Mouse (Mus musculus) gonadal fat pad, adult 2 months (tissue): Measurements from ENCODE around the gene Sike1. TPM values are rescaled to one million over a fixed set of nuclear protein-coding genes. Genes with fewer than 3 reads are reported as not detected.

ENCODE experiments used
- DNase-seq: peaks from one replicate; pipeline ENCODE4 v3.0.0-alpha.2; 2012; ENCODE audit warnings: low read depth
- polyA plus RNA-seq: library from polyadenylated mRNA; depleted of rRNA; stranded (reverse); fragments of >200 nt; gene quantifications from 2 replicates; pipeline ENCODE4 v1.2.3, GENCODE M21; 2012; rRNA removed

Sike1 gene
- polyA plus RNA-seq, 1 experiment = 30.4 TPM

DNA sequence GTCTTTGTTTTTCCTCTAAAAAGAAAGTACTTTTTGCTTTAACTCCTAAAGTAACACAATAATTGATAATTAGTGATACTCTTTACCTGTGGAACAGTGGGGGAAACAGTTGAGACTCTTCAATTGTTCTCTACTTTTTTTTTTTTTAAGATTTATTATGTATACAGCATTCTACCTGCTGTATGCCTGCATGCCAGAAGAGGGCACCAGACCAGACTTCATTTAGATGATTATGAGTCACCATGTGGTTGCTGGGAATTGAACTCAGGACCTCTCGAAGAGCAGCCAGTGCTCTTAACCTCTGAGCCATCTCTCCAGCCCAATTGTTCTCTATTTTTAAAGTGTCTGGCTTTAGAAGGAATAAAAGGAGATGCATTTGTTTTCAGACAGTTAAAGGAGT is 30.7 kb downstream of the Sike1 start:
- no peak for DNase-seq

GRCm38 (mm10) chr3:103040285-103040684 is 44.8 kb downstream of the Sike1 start:
- no peak for DNase-seq

GRCm38 (mm10) chr3:103040861-103041379 is 45.4 kb downstream of the Sike1 start:
- no peak for DNase-seq

DNA sequence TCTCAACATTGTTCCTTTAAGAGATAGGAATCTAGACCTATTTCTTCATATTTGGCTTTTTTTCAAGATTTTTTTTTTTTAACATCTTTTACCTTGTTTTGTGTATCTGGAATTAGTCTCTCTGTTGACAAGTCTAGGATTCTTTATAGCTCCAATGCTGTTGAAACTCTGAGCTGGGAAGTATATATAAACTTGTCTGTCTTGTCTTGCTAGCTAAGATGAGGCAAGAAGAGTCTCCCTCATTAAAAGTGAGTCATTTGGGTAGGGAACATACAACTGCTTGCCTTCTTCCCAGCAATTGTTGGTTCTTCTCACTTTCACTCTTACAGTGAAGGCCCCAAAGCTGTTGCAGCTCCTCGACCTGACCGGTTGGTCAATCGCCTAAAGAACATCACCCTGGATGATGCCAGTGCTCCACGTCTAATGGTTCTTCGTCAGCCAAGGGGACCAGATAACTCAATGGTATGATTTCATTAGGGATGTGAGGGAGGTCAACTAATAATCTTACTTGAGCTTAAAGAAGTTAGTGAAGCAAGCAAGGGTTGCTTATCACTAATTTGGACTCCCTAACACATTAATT is 60.6 kb downstream of the Sike1 start:
- DNase-seq = peak; percentile 76

DNA sequence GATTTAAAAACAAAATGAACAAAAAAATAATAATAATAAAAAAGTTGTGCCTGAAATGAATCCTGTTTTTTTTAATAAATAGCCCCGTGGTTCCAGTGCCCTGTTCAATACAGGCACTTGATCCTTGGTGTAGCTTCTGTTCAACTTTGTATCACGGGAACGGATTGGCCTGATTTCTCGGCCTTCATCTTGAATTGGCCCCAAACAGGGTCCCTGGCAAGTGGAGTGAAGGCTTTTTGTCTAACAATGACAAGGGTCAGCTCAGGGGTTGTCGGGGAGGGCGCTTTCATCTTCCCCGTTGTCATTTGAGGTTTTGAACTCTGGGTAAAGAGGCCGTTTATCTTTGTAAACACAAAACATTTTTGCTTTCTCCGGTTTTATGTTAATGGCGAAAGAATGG is 62.2 kb downstream of the Sike1 start:
- DNase-seq = no peak

Other genes starting within 250 kb of the Sike1 start
- 0.01 TPM in 1 of 2 replicates, not detected in the other for gene Tshb, start 213.0 kb upstream of the Sike1 start, polyA plus RNA-seq
- gene Sycp1, start 59.6 kb upstream of the Sike1 start, polyA plus RNA-seq = not detected in 2 replicates
- gene Nr1h5, start 31.6 kb upstream of the Sike1 start, polyA plus RNA-seq = 0.13 and 0.14 TPM in 2 replicates
- gene Csde1, start 24.7 kb downstream of the Sike1 start, polyA plus RNA-seq = 53.1 and 58.7 TPM in 2 replicates
- 23.1 and 26.1 TPM in 2 replicates for gene Nras, start 62.6 kb downstream of the Sike1 start, polyA plus RNA-seq
- gene Ampd1, start 78.3 kb downstream of the Sike1 start, polyA plus RNA-seq = 0.10 and 0.27 TPM in 2 replicates
- gene Dennd2c, start 106.9 kb downstream of the Sike1 start, polyA plus RNA-seq = 0.77 and 0.89 TPM in 2 replicates
- gene Bcas2, start 175.9 kb downstream of the Sike1 start, polyA plus RNA-seq = 22.3 and 28.9 TPM in 2 replicates